Mouse (Mus musculus): ENCODE measurements around the gene Esp1. TPM values are rescaled to one million over a fixed set of nuclear protein-coding genes. Genes with fewer than 3 reads are reported as not detected.
"Not testable (repeated sequence)": the region's sequence is repeated elsewhere in the genome, so short reads cannot be mapped to it uniquely, and the experiment has no call there.

Esp1 gene
- total RNA-seq (2021), result not detected

GRCm38 (mm10) chr17:40726820-40727219 is at the start of gene Esp1:
Esp1 (plus strand) TSS chr17:40727120.
- DNase-seq (ENCODE audit: extremely low spot score in 1 of 2, low spot score in 2 of 2), result no peak
- intact Hi-C loops (cut with DNase I), result no loop called here

GRCm38 (mm10) chr17:40716273-40716672 is 10.6 kb upstream of the Esp1 start:
- intact Hi-C loops (cut with DNase I), result no loop called here
- DNase-seq (ENCODE audit: extremely low spot score in 1 of 2, low spot score in 2 of 2), result no peak

- DNase-seq (ENCODE audit: extremely low spot score in 1 of 2, low spot score in 2 of 2); intact Hi-C loops (cut with DNase I): not testable (repeated sequence)
These were observed 9.9 kb upstream of the Esp1 start for GRCm38 (mm10) chr17:40717055-40717454.

GRCm38 (mm10) chr17:40731296-40731695 is 4.4 kb downstream of the Esp1 start:
- intact Hi-C loops (cut with DNase I), result no loop called here
- DNase-seq (ENCODE audit: extremely low spot score in 1 of 2, low spot score in 2 of 2), result no peak

- DNase-seq (ENCODE audit: extremely low spot score in 1 of 2, low spot score in 2 of 2), result no peak
- intact Hi-C loops (cut with DNase I), result no loop called here
These were observed 4.8 kb downstream of the Esp1 start for GRCm38 (mm10) chr17:40731724-40732123.

- intact Hi-C loops (cut with DNase I), result no loop called here
- DNase-seq (ENCODE audit: extremely low spot score in 1 of 2, low spot score in 2 of 2), result no peak
These were observed 36.7 kb downstream of the Esp1 start for GRCm38 (mm10) chr17:40763662-40764061.

- DNase-seq (ENCODE audit: extremely low spot score in 1 of 2, low spot score in 2 of 2), result no peak
- intact Hi-C loops (cut with DNase I), result no loop called here
These were observed 40.2 kb downstream of the Esp1 start for GRCm38 (mm10) chr17:40767120-40767519.

Other genes with a start within 250 kb of the Esp1 start
- not detected for gene Esp8, start 207.1 kb upstream of the Esp1 start, total RNA-seq (2021)
- gene Esp6, start 165.6 kb upstream of the Esp1 start, total RNA-seq (2021), result not detected
- gene Esp4, start 128.5 kb upstream of the Esp1 start, total RNA-seq (2021), result not detected
- not detected for gene Esp3, start 95.0 kb upstream of the Esp1 start, total RNA-seq (2021)
- not detected for gene Crisp2, start 79.9 kb downstream of the Esp1 start, total RNA-seq (2021)
- gene Rhag, start 84.0 kb downstream of the Esp1 start, total RNA-seq (2021), result not detected
- gene 9130008F23Rik, start 153.4 kb downstream of the Esp1 start, total RNA-seq (2021), result under 1 TPM; 0.43 to 0.56 TPM
- not detected for gene Glyatl3, start 187.2 kb downstream of the Esp1 start, total RNA-seq (2021)
- 10 to 100 TPM; 30.9 to 35.6 TPM for gene Mut, start 207.6 kb downstream of the Esp1 start, total RNA-seq (2021)
- 1 to 10 TPM; 6.7 to 6.9 TPM for gene Cenpq, start 207.9 kb downstream of the Esp1 start, total RNA-seq (2021)